Mouse (Mus musculus) left cerebral cortex, adult 11 months (tissue): ENCODE measurements at regions not wholly inside any gene's neighbourhood (a gene's known extent, or its start where the extent isn't known, plus 50 kb on each side); places are given as distances from the start of the nearest gene placed in this dataset.

ENCODE experiments used
- DNase-seq: peaks from one replicate; pipeline ENCODE4 v3.0.0; 2022; ENCODE audit warnings: low spot score

DNA sequence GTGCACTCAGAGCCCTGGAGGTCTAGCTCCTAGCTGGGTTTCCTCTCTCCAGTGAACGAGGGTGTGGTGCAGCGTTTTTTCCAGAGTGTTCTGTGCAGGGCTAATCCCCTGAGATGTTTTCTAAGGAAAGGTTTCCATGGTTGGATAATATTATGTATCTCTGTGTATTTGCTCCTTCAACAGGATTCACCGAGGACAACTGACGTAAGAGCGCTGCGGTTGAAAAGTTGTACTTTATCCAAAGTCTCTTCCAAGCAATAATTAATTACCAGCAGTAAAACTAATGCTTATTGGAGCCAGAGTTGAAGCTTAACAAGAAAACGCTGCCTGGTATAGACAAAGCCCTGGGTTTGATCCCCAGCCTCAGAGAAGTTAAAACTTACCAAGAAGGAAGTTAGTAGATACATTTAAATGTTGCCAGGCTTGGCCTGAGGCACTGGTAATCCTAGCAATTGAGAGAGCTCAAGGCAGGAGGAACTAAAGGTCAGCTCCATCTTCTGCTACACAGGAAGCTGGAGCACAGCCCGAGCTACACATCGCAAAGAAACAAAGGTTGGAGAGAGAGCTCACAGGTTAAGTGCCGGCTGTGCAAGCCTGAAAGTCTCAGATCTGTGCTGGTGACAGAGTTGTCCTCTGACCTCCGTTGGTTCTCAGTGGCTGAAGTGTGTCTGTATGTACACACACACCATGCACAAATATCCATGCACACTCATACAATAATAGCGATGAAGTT lies 51.2 kb upstream of the Rap1b start:
- DNase-seq: no peak

DNA sequence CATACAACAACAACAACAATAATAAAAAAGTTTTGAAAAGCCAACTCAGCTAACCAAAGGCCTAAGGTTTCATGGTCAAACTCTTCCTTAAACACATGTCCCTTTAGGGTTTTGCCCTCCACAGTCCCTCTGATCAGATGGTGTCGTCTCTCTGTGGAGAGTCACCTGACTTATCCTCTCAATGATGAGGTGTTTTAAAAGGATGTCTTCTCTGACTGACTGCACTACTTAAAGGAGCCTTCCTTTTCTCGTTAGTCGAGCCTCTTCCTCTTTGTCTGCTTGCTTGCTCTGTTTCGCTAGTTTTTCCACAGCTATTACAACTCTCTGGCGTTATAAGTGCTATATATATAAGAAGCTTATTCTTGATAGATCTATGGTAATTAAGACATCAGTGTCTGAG lies 51.9 kb upstream of the Rap1b start:
- no peak for DNase-seq

DNA sequence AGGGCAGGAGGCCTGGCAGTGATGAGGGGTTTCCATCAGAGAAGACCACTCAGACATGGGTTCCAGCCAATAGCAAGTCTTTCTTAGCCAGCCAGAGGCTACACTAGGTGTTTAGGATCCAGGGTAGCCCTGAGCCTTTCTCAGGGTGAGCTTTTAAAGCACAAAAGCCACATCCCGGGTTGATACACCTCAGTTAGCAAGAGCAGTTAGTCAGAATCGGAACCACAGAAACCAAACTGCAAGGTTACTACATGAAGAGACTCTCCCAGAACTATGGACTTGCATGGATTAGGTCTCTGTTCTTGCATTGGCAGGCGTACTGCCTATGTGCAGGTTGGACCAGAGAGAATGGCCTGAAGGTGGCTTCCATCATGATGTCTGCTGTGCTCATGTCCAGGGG lies 52.6 kb upstream of the Rap1b start:
- DNase-seq: no peak

DNA sequence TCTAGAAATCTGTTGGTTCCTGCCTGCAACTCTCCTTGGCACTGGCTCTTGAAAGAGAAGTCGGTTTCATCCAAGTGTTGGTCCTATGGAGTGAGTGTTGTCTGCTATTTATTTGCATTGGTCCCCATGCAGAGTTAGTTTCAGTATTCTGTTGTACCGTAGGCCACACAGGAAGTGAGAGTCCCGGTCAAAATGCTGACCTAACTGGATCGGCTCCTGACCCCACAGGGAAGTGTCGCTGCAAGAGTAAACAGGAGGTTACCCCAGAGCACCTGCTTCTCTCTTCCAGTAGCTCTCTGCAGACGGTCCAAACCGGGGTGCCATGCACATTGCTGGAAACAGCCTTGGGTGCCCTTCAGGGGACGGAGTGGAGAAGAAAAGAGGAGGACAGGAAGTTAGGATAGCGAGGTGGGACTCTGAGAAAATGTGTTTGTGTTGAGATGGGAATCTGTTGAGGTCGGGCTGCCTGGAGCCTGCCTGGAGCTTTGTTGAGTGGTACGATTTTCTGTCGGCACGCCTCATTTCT lies 53.6 kb upstream of the Rap1b start:
- DNase-seq: no peak

DNA sequence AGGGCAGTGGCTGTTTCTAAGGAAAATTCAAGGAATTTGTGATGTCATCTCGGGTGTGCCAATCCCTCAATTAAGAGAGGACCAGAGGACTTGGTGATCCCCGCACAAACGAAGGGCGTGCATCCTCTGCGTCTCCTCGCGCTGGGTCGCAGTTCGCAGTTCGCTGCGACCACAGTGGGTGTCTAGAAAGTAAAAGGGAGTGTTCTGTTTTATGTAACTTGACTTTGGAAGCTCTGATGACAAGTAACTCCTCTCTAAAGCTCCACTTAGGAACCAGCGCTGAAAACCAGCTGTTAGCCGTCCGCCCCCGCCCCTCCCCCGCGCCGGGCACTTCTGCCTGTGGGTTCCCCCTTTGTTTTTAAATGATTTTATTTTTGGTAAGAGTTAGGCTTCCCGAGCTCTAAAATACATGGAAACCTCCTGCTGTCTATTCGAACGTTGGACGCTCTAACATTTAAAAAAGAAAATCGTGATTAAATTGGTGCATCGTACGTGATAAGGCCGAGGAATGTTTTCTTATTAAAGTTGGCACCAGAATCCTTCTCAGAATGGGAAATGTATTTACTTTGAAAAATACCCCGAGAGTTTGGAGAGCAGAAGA lies 59.9 kb upstream of the Rap1b start:
- no peak for DNase-seq

DNA sequence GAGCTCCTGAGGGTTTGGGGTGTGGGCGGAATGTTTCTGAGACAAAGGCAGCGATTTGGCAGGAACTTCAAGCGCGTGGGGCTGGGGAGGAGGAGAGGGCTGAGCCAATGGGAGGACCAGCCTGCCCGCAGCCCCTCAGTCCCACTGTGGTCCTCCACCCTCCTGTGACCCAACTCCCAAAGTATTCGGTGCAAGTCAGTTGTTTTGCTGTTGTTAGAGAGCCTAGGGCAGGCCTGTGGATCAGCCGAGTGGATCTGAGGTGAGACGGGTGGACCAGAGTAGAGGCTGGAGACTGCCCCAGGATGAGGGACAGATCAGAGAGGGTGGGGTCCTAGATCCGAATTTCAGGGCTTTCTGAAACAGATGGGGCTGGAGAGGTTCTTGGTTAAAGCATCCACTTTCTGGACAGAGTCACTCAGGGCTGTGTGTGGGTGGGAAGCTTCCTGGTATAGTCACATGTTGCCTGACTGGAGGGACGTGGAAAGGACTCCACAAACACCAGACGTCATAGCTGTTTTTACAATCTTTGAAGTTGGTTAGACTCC lies 60.5 kb upstream of the Rap1b start:
- DNase-seq: peak; percentile 40

DNA sequence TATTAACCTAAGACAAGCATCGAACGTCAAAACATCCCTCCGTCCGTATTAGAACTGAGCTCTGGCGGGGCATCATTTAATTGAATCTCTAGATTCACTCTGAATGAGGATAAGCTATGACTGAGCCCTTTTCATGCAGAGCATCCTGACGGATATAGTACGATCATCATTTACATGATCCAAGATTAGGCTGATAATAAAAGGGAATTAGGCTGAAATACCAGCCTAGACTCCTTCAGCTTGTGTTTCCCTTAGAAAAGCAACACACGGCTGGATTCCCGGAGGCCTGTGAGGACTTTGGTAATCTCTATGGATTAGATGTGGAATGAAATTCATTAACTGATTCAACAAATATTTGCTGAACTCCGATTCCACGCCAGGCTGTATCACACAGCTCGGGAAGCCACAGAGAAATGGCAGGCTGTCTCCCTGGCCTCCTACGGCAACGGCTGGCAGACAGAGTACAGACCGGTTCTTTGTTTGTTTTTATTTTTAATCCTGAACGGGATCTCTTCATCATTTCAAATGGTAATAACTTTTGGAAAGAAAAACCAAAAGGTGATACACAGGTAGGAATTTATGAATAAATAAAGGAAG lies 62.3 kb upstream of the Rap1b start:
- no peak for DNase-seq

DNA sequence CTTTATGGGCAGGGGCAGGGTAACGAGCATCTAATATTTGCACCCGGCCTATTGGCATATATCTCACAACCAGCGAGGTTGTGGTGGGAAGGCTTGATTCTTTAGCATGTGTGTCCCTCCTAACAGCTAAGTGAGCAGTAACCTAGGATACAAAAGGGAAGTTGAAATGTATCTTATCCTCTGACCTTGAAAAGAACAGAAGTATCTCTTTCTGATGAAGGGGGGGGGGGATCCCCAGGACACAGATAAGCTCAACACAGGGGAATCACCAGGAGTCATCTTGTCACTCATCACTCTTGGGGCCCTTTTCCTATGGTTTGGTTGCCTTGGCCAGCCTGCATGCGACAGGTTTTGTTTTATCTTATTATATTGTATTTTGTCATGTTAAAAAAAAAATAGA lies 63.3 kb upstream of the Rap1b start:
- DNase-seq: no peak

DNA sequence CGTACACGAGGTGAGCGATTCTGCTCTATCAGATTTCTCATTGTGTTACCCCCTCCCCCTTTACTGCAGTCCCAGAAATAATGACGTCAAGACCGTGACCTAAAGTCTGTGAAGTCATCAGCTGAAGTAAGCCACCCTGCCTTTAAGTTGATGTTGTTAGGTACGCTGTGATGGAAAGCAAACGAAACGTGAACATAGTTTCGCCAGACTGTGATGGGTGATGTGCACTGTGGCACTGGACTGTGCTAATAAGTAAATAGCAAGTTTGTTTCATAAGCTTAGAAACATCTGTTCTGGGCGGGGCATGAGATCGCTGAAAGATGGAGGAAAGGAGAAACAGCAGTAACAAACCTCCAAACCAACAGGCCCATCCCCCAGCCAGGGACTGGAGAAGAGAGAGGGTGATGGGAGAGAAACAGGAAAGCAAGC lies 64.0 kb upstream of the Rap1b start:
- no peak for DNase-seq

DNA sequence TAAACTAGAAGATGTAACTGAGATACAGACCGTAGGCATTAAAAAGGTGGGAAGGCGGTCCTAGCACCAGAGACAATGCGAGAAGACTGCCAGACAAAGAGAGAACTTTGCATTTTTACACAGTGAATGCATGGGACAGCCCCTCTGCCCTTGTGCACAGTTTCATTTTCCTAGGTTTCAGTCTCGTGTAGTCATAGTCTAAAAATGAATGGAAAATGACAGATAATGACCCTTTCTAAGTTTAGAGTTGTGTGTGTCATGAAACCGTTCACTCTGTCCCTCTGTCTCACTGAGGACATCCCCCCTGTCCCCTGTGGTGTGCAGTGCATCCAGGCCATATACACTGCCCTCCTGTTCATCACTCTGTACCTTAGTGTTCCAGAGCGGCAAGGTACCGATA lies 64.6 kb upstream of the Rap1b start:
- no peak for DNase-seq

DNA sequence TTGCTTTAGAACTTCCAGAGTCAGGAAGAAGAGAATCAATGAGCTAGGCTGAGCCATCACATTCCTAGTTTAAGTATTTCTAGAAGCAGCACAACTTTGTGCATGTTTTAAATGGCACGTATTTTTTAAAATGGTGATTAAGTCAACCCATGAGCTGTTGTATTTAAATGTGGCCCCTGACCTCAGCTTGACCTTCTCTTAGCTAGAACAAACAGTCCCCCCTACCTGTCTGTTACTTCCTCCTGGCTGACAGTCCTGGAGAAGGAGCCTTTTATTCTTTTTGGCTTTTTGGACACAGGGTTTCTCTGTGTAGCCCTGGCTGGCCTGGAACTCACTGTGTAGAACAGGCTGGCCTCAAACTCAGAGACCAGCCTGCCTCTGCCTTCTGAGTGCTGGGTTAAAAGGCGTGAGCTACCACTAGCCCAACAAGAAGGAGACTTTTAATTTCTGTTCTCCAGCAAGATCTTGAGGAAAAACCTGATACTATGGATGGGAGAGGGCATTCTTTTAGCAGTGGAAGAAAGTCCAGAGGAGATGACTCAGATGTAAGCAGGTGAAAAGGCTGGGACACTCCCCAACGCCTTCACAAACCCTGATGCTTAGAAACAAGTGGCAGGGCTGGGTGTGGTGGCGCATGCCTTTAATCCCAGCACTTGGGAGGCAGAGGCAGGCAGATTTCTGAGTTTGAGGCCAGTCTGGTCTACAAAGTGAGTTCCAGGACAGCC lies 69.3 kb upstream of the Rap1b start:
- DNase-seq: no peak

DNA sequence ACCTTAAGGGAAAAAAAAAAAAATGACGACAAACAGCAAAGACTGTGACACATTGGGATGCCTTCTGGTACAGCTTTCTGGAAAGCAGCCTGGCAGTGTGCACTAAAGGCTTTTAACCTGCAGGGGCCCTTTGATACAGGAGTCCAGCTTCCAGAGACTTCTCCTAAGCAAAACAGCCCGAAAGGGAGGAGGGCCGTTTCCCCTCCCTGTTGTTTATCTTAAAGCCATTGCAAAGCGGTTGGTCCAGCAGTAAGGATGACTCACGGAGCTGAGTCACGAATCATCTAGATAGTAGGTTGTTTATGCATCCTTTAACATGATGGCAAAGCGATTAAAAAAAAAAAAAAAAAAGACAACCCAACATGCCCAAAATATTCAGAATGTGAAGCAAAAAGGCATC lies 70.4 kb upstream of the Rap1b start:
- DNase-seq: no peak

DNA sequence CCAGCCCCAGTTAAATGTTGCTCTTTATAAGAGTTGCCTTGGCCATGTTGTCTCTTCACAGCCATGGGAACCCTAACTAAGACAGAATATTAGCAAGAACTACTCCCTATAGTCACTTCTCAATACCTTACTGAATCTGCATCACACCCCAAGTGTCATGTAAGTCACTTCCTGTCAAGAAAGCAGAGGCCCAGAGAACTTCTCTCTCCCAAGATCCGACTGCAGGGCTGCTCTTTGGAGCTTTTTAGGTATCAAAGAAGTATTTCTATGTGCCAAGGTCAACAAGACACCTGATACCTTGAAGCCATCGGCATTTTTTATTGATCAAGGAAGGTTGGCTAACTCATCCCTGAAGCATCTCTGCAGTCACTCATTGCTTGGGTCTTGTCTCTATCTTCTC lies 72.0 kb upstream of the Rap1b start:
- DNase-seq: no peak

DNA sequence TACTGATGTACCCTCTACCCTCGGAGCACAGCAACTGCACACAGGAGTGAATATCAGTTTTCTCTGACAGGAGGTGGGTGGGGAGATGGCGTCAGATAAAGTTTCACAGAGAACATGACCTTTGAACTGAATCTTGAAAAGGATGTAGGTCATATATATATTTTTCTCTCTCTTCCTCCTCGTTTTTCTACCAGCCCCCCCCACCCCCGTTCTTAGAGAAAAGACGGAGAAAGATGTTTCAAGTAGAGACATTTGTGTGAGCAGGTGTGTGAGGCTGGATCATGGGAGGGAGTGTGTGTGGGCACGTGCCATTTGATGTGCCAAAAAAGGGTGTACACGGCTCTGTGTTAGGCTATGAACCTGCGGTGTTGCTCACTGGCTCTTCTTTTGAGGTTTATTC lies 72.8 kb upstream of the Rap1b start:
- DNase-seq: no peak

DNA sequence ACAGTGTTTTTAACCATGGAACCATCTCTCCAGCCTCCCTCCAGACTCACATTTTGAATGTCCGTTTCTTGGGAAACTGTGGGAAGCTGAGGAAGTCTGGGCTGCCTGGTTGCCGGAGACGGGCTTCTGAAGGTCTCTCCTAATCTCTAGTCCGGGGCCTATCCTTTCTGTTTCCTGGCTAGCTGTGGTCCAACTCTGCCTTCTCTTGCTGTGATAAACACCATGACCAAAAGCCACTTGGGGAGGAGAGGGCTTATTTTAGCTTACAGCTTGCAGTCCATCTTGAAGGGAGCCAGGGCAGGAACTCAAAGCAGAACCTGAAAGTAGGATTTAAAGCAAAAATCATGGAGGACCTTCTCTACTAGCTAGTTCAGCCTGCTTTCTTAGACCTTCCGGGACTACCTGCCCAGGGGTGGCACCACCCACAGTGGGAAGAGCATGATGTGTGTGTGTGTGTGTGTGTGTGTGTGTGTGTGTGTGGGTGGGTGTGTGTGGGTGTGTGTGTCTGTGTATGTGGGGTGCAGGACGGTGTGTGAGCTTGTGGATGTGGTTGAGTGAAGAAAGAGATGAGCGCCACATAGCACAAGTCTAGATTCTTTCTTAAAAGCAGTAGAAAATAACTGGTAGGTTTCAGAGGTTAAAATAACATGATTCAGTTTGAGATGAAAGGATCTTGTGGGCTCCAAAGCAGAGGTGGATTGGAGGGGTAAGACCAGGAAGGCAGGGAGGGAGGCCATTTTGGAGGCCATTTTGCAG lies 73.5 kb upstream of the Rap1b start:
- DNase-seq: no peak

DNA sequence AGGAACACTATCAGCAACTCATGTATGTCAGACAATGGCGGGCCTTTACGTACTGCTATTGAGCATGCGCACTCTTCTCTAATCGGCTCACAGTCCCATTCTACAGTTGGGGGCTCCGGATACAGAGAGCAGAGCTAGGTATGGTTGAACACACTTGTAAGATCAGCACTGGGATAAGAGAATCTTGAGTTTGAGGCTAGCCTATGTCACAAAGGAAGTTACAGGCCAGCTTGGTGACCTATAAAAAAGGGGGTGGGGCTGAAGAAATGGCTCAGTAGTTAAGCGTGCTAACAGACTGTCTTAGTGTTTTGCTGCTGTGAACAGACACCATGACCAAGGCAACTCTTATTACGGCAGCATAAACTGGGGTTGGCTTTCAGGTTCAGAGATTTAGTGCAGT lies 79.4 kb upstream of the Rap1b start:
- no peak for DNase-seq

DNA sequence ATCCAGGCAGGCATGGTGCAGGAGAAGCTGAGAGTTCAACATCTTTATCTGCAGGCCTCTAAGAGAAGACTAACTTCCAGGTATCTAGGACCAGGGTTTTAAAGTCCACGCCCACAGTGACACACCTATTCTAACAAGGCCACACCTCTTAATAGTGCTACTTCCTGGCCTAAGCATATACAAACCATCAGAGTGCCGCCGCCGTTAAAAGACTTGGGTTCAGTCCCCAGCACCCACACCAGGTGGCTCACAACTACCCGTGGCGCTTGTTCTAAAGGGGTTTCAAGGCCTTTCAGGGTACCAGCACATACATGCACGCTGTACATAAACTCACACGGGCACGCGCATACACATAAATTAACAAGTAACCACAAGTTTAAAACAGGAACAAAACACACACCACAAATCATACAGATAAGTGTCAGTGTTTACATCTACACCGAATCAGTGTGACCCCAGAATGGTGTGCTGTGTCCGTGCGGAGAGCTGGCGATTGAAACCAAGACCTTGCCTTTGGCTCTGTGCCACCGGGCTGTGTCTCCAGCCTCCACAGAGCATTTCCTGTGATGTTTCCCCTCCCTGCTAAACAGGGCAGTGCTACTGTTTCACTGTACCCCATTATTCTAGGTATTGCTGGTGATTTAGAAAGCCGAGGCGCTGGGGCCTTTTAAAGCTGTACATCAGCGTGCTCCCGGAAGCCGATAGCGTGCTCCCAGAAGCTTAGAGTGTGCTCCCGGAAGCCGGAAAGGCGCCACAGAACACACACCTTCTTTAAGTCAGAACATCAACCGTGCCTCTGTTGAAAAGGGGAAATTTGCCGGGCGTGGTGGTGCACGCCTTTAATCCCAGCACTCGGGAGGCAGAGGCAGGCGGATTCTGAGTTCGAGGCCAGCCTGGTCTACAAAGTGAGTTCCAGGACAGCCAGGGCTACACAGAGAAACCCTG lies 80.0 kb upstream of the Rap1b start:
- DNase-seq: no peak

DNA sequence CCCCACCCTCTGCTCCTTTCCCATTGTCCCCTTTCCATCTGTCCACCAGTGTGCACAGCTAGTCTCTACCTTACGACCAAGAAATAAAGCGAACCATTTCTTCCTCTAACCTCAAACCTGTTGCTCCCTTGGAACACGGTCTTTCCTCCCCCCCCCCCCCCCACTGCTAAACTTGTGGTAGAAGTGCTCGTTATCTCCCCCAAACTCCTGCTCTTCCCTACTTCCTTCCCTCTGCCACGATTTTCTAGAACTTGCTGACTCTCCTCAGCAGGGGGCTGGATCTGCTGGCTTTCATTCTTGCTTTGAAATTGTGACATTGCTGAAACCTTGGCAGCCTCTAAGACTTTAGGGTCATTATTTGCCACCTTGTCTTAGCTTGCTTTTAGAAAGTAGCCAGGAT lies 83.2 kb upstream of the Rap1b start:
- DNase-seq: no peak

DNA sequence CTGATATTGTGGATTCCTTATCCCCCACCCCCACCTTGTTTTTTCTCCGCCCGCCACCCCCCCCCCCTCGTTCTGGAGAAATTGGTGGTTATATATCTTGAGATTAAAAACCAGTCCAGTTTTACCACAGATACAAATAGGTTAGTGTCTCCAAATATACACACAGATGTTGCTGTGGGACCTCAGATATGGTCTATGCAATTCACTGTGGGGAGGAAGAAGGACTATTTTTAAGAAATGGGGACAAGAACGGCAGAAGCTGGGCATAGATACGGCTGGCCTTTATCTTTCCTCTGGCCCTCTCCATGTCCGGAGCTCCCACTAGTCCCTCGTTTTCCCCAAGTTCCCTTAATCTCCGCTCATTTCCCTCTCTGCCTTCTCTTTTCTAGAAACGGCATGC lies 89.0 kb upstream of the Rap1b start:
- no peak for DNase-seq

DNA sequence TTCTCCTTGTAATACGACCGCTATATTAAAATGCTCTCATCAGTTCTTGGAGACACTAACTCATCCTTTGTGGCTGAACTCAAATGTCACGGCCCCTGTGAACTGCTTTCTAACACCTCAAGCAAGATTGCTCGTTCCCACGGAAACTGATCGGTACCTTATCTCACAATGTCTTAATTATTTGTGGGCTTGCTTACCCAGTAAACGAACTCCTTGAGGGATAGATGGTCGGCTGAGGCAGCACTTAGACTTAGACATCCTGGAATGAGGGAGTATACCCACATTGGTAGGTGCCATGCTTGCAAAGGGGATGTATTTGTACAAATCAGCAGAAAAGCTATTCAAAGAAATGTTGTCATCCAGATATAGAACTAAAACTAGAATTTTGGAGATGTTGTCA lies 92.9 kb upstream of the Rap1b start:
- DNase-seq: no peak
